Mouse (Mus musculus): ENCODE data around the gene Hs6st3.

The Hs6st3 gene

DNA sequence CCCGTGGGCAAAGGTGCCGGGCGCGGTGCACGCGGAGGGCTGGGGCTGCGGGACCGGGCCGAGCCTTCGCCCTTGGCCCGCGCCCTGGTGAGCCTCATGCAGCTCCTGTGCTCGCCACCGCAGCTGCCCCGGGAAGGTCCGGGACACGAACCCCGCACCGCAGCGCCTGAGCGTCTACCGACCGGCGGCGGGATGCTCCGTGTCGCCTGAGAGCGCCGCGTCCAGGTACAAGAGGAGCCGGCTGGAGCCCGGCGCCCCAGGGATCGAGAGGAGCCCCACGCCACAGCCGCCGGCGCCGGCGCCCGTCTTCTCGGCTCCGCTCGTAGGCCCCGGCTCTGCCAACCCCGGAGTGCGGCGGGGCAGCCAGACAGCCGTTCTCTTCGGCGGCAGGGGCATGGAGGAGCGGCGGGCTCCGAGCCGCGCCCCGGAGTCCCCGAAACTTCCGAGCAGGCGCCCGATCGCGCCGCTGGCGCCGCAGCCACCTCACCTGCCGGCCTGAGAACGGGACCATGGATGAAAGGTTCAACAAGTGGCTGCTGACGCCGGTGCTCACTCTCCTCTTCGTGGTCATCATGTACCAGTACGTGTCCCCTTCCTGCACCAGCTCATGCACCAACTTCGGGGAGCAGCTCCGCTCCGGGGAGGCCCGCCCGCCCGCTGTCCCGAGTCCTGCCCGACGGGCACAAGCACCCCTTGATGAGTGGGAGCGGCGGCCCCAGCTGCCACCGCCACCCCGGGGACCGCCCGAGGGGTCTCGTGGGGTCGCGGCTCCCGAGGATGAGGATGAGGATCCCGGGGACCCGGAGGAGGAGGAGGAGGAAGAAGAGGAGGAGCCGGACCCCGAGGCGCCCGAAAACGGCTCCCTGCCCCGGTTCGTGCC is at the start of gene Hs6st3:
TSS of gene Hs6st3 (plus strand) at position 436 of the 880 bp plus-strand sequence.
- no peak for DNase-seq (ENCODE audit: extremely low spot score, low read depth, low spot score)

DNA sequence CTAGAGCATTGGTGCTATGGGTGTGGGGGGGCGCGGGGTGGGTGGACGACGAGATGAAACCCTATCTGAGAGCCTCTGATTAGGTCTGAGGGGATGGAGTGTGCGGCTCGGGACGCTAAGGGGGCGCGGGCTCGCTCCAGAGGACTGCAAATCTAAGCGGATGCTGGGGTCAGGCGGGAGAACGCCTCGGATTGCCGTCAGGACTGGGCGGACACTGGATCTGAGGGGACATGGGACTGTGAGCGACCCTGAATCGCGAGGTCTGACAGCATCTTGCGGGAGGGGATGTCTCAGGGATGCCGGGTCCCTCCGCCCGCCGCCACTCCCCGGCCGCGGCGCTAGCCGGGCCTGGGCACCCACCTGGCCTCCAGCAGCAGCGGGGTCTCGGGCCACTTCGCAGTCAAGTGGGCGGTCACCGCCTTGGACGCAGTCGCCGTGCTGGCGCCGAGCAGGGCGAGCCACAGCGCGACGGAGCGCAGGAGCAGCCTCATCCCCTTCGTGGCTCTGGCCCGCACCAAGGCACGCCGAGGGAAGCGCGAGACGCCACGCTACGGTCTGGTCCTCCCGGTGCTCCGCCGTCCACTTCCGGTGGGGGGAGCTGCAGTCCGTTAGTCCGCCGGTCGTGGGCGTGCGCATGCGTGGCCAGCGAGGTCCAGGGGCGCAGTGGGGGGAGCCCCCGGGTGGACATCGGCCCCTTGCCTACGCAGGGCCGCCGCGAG is 39.1 kb upstream of the Hs6st3 start, which contains the start of gene Uggt2:
TSS of gene Uggt2 (minus strand) at position 580 of the 719 bp plus-strand sequence.
- DNase-seq (ENCODE audit: extremely low spot score, low read depth, low spot score), result no peak

DNA sequence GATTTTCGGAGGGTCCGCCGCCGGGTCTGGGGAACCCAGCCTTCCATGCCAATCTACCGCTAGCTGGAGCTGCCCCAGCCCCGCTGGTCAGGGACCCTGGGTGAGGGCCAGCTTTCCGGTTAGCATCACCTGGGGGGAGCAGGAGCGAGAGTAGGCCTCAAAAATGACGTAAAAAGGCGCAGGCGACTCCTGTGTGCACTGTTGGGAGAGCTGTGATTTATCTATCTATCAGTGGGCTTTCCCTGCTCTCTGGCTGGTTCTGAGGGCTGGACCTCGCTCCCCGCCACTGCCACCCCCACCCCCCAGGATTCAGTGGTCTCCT is 38.6 kb upstream of the Hs6st3 start:
- no peak for DNase-seq (ENCODE audit: extremely low spot score, low read depth, low spot score)

DNA sequence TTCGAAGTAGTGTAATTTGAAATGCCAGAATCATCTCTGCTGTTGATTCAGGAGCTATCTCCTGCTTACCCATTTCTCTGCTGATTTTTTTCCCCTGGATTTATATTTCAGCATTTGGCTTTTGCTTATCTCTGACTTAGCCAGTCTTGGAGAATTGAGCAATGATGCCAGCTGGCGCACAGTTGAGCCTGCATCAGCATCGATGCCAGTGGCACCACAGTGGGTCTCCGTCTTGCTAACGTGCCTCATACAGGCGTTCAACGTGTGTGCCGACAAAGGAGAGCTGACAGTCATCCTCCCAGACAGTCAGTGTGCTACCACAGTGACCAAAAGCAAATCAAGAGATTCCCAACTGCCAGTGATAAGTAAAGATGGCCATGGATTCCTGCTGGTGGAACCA is 30.6 kb upstream of the Hs6st3 start:
- no peak for DNase-seq (ENCODE audit: extremely low spot score, low read depth, low spot score)

DNA sequence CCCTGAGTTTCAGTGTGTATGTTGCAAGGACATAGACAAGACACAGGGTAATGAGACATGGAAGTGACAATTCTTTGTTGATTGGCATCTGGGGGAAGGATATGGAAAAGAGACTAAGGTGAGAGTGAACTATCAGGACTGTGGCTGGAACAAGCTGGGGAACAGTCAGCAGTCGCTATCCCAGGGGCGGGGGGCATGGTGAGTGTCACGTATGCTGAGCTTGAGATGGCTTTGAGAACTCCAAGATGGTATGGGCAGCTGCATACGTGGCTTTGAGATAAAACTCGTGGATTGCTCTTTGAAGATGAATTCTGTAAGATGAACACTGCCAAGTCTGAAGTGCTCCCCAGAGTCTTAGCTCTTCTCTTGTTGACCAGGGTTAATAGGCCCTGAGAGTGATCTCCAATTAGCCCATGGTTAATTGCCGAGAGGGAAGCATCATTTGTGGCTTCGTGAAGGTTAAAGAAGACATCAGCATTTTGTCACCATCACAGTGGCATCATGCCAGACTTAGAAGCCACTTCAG is 29.3 kb upstream of the Hs6st3 start:
- DNase-seq (ENCODE audit: extremely low spot score, low read depth, low spot score), result no peak

DNA sequence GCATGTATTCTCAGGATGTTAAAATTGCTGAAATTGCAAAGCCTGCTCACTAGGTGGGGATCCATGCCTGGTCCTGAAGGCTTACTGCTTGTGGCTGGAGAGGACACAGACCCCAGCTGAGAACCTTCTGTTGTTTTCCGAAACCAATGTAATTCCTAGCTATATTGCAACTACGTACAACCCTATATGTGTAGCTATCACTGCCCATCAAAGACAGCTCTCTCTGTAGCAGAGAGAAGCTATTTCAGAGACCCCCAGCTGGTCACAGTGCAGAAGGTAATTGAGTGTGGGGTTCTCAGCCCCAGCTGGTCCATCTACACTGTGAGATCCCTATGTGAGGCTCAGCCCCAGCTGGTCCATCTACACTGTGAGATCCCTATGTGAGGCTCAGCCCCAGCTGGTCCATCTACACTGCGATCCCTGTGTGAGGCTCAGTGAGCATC is 28.3 kb upstream of the Hs6st3 start:
- no peak for DNase-seq (ENCODE audit: extremely low spot score, low read depth, low spot score)

DNA sequence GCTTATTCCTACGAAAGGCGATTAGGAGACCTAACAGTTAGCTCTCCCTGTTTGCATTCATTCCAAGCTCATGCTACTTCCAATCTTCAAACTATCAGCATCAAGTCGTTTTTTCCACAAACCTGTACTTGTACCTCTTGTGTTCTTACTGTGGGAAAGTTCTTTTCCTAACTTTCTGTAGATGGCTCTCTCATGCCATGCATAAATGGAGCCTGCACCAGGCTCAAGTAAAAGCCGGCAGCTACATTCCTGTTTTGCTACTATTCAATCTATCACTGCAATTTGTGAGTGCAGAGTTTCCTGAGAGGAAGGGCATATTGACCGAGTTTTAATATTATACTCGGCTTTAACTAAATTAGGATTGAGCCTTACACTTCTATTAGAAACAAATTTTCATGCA is 25.6 kb upstream of the Hs6st3 start:
- no peak for DNase-seq (ENCODE audit: extremely low spot score, low read depth, low spot score)

DNA sequence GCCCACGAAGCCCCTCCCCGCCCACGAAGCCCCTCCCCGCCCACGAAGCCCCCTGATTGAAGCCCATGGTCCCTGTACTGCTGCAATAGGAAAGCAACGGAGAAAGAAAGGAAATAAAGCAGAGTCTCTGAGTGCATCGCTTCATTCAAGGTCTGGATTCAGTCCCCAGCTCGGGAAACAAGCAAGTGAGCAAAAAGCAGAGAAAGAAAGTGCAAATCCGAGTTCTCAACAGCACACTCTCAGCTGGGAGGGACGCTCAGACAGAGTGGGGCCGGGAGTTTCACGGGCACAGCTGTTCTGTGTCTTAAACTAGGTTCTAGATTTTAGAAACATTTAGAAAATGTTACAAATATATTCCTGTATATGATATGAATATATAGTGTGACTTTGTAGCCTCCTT is 14.6 kb upstream of the Hs6st3 start:
- no peak for DNase-seq (ENCODE audit: extremely low spot score, low read depth, low spot score)

DNA sequence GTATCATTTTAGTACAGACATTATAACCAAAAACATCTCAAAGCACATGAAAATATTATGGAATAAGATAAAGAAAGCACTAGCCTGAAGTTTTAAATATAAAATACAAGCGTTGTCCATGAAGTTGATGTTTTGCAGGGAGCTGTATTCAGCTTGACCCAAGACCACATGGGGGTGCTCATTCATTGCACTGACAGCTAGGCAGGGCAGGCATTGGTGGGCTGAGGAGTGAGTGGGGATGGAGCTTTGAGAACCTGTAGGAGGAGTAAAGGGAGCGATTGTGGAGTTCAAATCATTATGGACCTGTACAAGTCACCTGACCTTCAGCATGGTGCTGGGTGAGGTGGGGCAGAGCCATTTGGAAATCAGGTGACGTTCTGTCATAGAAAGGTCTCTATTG is 14.1 kb upstream of the Hs6st3 start:
- no peak for DNase-seq (ENCODE audit: extremely low spot score, low read depth, low spot score)

DNA sequence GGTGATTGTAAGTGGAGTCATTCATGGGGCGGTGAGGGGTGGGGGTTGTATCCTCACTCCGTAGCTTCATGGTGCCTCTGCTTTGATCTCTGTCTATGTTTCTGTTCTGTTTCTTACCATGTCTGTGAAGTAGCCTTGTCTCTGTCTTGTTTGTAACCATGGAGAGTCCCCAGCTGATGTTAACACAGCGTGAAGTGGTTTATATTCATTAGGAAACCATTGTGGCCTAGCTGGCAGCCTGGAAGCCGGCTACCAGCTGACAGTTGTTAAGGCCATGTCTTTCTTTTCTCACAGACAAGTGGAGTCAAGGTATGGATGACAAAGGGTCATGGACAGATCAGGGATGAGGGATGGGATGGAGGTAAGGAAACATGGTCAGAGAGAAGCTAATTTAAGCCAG is 12.3 kb upstream of the Hs6st3 start:
- DNase-seq (ENCODE audit: extremely low spot score, low read depth, low spot score), result no peak

DNA sequence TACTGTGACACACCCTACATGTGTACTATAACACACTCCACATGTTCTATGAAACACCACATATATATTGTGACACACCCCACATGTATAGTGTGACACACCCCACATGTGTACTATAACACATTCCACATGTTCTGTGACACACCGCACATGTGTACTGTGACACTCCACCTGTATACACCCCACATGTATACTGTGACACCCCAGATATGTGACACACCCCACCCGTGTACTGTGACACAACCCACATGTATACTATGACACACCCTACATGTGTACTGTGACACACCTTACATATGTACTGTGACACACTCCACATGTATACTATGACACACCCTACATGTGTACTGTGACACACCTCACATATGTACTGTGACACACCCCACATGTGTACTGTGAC is 10.8 kb upstream of the Hs6st3 start:
- DNase-seq (ENCODE audit: extremely low spot score, low read depth, low spot score), result no peak

DNA sequence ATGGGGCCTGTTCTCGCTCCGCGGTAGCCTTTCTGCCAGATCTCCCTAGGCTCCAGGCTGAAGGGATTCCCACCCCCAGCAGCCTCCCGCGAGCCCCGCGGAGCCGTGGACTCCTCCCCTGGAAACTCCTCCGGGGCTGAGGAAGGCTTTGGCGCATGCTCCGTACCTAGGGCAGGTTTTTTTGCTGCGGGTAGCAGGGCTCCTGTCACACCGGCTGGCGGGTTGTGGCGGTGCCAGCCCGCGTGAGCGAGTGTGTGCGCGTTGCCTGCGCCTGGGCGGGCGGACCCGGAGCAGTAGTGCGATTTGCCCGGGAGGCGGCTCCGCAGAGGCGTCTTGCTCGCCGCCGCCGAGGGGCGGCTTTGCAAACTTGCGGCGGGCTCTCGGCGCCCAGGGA is 632 bp upstream of the Hs6st3 start:
- no peak for DNase-seq (ENCODE audit: extremely low spot score, low read depth, low spot score)

DNA sequence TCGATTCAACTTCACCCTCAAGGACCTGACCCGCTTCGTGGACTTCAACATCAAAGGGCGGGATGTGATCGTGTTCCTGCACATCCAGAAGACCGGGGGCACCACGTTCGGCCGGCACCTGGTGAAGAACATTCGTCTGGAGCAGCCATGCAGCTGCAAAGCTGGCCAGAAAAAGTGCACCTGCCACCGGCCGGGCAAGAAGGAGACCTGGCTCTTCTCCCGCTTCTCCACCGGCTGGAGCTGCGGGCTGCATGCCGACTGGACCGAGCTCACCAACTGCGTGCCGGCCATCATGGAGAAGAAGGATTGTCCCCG is 602 bp downstream of the Hs6st3 start:
- DNase-seq (ENCODE audit: extremely low spot score, low read depth, low spot score), result no peak

DNA sequence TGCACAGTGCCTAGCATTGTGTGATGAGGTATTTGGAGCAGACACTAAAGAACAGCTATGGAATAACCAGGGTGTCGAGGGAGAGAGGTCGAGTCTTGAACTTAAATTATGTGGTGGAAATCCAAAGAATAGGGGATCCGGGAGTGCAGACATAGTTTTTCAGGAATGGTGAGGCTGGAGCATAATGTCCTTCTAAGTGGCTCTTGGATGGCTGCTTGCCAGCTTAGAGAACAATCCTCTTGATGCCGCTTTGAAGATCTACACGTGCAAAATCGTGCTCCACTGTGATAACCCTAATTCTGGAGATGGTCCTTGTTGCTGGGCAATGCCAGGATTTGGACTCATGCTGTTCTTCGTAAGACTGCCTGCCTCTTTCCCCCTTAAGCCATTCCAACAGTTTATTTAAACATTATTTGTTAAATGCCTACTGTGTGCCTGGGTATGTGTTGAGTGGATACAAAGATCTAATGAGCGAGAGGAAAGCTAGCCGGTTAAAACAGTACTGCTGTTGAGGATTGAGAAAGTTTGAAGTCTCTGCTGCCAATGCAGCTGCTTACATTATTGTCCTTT is 1.3 kb downstream of the Hs6st3 start:
- DNase-seq (ENCODE audit: extremely low spot score, low read depth, low spot score), result no peak

DNA sequence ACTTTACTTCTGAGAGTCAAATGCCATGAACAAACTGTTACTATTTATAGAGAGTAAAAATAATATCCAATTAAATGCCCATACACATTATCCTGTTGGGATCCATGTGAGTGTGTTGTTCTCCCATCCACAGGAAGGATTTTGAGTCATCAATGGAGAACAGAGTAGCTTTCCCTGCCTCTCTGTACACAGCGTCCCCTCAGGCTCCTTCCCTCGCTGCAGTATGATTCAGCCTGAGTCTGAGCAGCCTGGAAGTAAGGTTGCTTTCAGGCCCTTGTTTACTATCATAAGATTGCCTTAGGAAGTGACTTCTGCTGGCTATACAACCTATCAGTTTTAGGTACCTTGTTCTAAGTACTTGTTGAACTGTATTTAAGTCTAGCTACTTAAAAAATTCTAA is 14.9 kb downstream of the Hs6st3 start:
- DNase-seq (ENCODE audit: extremely low spot score, low read depth, low spot score), result no peak

DNA sequence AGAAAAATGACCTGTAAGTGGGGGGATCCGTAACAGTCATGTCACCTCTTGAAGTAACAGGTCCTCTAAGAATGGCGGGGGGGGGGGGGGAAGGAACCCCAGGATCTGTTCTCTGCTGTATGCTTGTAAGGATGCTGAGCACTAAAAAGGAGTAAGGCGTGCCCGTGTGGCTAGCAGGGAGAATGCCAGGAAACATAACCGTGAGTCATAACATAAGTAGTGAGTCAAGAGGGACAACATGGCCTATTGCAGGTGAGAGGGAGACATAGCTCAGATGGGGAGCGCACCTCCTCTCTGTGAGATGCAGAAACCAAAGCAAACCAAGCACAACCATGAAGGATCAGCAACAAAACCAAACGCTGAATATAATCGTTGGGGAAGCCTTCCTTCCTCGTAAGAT is 55.8 kb downstream of the Hs6st3 start:
- DNase-seq (ENCODE audit: extremely low spot score, low read depth, low spot score), result no peak

DNA sequence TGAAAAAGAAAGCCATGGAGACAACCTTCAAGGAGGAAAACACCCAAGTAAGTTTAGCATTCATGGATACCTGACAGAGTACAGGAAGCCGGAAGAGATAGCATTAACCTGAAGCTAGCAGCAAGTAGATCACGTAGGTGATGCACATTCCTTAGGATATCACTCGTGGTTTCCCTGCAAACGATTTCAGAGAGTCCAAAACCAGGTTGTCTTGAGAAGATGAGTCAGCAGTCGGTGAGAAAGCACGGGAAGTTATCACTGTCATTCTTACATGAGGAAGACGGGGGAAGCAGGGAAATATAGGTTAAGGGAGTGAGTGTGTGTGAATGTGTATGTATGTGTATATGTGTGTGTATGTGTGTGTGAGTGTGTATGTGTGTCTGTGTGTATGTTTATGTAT is 65.4 kb downstream of the Hs6st3 start:
- DNase-seq (ENCODE audit: extremely low spot score, low read depth, low spot score), result no peak

DNA sequence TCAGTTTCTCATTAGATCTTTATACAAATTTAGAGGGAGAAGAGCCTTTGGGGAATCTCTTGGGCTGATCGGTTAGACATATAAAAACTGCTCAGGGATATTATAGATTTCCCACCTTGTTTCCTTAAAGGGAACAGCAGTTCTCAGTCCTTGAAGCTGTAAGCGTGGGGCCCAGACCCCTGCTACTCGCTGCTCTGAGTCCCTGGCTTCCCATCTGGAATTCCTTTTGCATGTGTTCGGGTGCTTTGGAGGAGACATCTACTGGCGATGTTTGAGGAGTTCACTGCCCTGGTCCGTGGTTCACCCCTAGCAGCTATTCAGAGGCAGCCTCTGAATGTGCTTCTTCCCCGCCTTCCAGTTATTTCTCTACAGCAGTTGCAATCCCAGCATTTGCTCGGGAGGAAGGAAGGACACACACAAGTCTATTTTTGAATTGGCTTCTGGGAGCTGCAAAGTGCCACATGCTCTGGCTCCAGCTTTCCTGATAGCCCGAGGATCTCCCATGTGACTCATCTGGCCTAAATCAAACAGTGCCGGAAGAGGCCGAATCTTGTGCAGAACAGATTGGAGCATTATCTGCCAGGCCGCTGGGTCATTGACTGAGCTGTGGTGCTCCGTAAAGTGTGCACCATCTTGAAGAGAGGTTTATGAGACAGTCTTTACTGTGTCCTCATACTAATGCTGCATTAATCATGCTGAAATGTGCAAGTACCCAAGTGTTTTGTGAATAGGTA is 77.6 kb downstream of the Hs6st3 start:
- no peak for DNase-seq (ENCODE audit: extremely low spot score, low read depth, low spot score)

DNA sequence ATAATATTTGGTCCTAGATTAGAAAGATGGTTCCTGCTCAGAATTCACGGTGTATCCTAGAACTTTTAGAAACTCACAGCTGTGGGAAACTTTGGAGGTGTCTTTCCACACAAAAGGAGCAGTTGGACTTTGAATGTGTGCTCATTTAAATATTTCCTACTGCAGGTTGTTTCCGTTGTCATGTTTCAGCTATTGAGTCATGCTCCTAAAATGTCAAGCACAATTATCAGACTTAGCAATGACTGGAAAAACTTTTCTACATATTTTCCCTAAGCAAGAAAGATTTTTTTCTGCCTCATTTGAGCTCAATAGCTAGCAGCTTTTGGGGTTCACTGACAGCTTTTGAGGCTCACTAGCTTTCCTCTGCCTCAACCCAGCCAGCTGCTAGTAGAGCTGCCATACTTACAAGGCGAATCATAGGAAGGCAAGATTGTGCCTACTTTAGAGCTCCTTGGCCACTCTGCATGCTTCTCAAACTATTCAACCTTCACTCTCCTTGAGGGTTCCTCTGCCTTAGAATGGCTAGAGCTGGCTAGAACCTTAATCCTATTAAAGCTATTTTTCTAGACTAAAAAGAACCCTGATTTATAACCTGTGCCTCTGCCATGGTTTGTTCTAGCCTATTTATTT is 89.7 kb downstream of the Hs6st3 start:
- DNase-seq (ENCODE audit: extremely low spot score, low read depth, low spot score), result no peak

DNA sequence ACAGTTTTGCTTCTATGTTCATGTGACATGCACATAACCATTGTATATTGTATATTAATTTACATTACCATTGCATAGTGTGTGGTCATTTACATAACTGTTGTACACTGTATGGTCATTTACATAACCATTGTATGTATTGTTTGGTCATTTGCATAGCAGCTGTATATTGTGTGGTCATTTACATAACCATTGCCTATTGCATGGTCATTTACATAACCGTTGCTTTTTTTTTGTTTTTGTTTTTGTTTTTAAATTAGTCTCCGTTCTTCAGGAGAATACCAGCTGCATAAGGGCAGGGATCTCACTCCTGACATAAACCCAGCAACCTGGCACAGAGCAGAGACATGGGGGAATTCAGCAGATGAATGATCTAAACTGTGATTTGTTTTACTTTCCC is 95.5 kb downstream of the Hs6st3 start:
- DNase-seq (ENCODE audit: extremely low spot score, low read depth, low spot score), result no peak

DNA sequence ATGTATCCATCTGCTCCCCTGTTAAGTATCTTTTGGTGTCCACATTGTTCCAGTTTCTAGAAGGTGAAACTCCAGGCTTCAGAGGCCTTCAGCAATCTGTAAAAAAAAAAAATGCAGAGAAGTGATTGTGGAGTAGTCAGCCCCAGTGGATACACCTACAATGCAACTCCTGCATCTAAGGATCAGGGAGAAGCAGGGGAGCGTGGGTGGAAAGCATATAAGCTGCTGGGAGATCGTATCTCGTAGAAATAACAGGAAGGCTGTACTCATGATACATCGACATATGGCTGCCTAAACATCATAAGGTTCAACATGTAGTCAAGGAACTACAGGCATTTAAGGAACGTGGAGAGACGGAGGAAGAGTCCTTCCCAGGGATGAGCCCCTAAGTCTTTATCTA is 109.0 kb downstream of the Hs6st3 start:
- no peak for DNase-seq (ENCODE audit: extremely low spot score, low read depth, low spot score)
